Mouse (Mus musculus): Measurements from ENCODE around the gene Rtp1.

Gene Rtp1

DNA sequence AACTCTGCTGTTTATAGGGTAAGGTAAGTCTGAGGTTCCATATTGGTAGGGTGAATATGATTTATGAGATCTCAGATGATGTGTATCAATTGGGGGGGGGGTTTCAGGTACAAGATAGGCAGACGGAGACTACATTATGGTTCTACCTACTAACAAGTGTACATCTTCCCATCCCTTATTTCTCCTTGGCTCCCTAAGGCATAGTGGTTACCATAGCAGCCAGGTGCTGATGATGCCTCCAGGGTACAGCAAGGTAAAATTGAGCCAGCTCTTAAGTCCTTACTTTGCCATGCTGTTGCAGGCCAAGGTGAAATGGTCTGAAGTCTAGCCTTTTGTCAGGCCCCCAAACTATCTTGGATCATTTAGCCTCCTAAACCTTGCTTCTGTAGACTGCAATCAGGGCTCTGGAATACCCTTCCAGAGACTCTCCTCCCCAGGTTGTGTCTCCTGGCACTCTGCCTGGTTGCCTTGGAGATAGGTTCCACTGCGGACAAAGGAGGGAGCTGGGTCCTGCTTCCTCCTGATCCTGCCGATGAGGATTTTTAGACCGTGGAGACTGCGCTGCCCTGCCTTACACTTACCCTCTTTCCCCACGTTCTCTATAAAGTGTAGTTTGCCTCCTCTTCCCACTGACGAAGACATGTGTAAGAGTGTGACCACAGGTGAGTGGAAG is at the start of gene Rtp1:
TSS of gene Rtp1 (plus strand) at position 487 of the 673 bp plus-strand sequence.
- CTCF ChIA-PET: no interaction called here

DNA sequence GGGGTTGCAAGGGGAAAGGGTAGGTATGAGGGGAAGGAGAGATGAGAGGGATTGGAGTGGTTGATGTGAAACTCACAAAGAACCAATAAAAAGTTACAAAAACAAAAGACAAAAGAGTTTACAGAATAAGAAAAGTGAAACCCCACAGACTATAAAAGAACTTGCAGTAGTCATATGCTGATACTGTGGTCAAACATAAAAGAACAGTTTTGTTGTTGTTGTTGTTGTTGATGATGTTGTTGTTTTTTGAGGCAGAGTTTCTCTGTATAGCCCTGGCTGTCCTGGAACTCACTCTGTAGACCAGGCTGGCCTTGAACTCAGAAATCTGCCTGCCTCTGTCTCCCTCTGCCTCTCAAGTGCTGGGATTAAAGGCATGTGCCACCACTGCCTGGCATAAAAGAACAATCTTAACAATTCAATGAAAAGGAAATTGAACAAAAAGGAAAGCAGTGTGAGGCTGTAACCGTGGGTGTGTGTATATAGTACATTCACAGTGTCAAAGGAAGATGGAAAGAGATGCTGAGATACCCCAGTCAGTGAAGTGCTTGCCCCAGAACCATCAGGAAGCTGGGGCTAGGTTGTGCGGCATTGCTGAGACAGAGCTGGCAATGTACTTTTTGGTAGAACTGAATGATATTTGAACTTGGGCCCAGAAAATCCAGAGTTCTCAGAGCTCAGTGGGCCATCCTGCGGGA is 49.2 kb upstream of the Rtp1 start:
- CTCF ChIA-PET: interaction anchor here (0.5 kb wide), 1 partner anchor 85 kb away, joined by 5 read pairs; no protein-coding TSS in a partner anchor

DNA sequence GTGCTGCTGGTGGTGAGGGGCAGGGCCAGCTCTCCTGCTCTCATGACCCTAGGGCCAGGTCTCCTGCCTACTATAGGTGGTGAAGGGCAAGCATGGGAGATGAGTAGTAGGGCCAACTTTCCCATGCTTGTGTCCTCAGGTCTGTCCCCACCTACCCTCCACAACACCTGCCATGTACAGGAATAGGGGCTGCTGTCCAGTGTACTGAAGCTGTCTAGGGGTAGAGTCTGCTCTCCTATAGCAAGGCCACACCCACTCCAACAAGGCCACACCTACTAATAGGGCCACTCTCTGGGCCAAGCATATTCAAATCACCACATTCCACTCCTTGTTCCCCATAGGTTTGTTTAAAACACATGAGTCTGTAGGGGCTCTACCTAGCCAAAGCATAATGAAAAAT is 44.6 kb upstream of the Rtp1 start:
- CTCF ChIA-PET: no interaction called here

DNA sequence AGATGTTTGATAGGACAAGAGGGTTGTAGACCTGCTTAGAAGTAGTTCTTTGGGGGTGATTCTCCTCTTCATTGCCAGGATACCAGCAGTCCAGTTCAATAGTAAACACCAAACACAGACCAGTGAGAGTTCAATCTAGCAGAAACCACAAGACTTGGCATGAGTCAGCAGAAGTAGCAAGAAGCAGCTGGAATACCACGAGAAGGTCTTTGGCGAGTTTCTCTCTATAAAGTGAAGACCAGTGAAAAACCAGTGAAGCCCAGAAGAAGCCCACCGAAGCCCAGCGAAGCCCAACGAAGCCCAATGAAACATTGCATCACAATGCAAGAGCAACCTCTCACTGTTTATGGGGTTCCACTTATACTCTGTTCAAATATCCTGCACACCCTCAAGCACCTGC is 31.0 kb upstream of the Rtp1 start:
- CTCF ChIA-PET: interaction anchor here (0.5 kb wide), 1 partner anchor 46 kb away, joined by 6 read pairs; no protein-coding TSS in a partner anchor

DNA sequence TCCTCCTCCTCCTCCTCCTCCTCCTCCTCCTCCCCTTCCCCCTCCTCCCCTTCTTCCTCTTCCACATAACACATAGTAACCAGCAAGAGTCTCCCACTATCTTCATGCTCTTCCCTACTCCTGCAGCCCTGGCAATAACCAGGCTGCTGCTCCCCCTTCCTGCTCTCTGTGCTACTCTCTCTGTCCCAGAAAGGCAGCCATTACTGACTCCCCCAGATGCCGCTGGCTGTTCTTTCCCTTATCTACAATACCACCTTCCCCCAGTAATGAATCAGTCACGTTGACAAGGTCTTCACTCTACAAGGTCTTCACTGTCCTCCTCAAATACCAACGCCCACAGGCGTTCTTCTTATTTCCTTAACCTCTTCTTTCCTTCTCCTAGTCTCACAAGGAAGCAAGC is 27.5 kb upstream of the Rtp1 start:
- CTCF ChIA-PET: interaction anchor here (0.6 kb wide), 1 partner anchor 122 kb away, joined by 5 read pairs; no protein-coding TSS in a partner anchor

DNA sequence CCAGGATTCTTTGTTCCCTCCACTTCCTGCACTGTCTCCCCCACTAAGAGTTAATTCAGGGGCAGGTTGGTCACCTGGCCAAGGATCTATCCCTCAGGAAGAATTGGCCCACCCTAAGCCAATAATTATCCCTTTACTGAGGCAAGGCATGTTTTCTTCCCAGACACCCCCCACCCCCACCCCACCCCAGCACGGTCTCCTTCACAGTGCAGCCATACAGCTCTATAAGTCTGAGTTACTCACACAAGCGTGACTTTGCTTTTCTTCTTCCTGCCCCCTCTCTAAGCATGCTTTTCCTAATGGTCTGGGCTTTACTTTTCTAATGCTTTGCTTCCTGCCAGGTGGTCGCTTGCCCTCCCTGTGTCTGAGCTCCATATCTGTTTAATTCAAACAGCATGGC is 27.0 kb upstream of the Rtp1 start:
- CTCF ChIA-PET: no interaction called here

DNA sequence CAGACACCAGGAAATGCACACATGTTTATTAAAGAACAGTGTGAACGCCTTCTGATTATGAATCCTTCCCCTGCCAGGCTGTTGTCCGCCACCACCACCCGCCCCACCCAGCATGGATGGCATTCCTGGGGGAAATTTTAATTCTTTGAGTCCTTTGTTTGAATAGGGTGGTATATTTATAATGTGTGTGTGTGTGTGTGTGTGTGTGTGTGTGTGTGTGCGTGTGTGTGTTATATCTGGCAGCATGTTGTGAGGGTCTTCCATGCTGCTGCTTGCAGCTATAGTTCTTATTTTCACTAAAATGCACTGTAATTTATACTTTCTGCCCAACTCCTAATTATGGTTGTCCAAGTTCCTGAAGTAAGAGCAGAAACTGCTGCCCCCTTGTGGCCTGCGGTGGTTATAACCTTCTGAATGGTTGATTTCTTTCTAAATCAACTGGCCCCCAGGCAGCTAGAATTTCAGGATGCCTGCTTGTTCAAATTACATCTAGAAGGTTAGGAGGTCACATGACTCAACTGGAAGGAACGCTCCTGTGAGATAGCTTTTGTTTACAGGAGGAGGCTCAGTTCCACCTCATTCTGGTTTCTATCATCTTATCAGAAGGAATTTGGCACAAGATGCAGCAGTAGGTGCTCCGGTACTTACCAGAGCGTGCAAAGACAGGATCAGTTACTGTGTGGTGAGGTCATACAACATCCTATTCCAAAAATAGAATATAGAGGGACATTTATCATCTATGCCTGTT is 25.8 kb upstream of the Rtp1 start:
- CTCF ChIA-PET: interaction anchor here (0.5 to 0.8 kb wide), 3 partner anchors 14 to 162 kb away, joined by 3 to 8 read pairs (median 3); partner anchors contain the start of gene Masp1

DNA sequence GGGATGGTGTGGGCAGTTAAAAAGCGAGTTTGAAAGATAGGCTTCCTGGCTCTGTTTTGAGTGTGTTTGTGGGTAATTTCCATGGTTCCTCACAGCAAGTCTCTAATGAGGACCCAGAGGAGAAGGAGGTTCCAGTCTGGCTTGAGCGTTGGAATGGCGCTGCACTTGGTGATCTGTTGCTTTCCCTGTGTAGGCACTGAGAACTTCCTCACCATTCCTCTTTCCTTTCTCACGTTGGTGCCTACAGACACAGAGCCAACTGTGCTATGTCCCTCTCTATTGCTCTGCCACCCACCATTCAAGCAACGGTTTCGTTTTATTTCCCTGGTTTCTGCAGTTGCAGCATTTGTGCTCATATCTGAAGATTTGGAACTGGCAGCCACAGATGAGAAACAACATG is 16.0 kb upstream of the Rtp1 start:
- CTCF ChIA-PET: no interaction called here

DNA sequence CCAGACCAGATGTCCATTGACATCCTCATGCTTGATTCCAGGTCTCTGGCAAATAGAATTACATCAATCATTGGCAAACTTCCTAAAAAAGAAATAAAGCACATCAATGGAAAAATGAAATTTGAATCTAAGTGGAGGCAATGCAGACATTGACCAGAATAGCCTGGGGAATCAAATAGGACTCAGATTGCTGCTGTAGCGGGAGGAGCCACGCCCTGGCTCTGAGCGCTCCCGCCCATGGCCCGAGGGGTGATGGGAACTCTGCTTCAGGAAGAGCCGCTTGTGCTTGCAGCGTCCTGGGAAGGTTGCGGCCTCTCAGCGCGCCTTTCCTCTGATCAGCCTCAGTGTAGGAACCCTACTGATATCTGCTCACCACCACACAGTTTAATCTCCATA is 12.7 kb upstream of the Rtp1 start:
- CTCF ChIA-PET: interaction anchor here (0.9 kb wide), 1 partner anchor 13 kb away, joined by 3 read pairs; no protein-coding TSS in a partner anchor

DNA sequence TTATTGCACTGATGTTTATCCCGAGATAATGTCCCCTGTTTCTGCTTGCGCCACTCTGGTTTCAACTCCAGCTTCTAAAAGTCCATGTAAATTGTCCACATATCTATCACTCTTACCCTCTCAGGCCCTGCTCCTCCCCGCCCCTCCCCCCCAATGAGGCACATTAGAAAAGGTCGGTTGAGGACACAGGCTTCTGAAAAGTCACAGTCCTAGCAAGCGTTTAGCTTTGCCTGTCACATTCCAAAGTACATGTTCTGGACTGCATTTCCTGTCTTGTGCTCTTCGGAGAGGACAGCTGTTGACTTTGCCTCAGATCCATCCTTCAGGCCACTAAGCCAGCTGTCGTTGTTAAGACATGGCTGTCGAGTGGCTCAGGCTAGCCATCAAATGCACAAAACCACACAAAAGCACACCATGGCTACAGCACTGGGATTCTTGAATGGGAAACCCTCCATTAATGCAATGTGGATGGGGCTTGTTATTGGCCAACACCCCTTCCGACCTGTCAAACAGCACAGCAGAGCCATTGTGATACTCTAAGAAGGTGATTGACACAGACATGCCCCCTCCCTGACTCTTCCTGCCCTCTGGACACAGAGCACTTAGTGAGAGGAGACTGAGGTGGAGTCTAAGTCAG is 12.2 kb upstream of the Rtp1 start:
- CTCF ChIA-PET: interaction anchor here (0.9 kb wide), 1 partner anchor 14 kb away, joined by 3 read pairs; no protein-coding TSS in a partner anchor

DNA sequence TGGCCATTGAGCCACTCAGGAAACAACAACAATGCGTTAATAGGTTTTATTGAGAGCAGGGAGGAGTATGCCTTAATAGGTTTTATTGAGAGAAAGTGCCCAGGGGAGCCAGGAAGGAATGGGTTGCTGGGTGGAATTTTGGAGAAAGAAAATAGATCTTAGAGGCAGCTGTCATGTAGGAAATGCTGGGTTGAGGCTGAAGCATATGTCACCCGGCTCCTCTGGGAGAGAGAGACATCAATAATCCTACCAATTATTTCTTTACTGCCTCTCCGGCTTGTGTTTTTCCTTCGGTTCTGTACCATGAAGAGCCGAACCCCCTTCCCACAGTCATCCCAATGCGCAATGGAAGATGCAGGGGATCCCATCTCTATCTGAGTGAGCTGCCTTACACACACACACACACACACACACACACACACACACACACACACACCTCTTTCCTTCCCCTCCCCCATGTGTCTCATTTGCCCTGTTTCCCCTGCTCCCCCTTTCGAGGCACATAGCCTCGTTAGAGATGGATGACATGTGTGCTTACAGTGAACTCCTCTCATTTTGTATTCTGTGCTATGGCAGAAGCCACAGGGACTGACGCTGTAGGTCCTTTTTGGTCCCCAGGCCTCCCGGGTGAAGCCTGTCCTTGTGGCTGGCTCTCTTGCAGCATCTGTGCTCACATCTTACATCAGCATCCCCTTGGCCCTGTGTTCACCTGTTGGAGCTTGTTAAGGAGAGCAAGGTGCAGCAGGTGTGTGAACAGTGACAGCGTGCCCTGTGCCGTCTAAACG is 11.3 kb upstream of the Rtp1 start:
- CTCF ChIA-PET: interaction anchor here (0.7 to 0.9 kb wide), 2 partner anchors 15 to 503 kb away, joined by 3 read pairs; no protein-coding TSS in a partner anchor

DNA sequence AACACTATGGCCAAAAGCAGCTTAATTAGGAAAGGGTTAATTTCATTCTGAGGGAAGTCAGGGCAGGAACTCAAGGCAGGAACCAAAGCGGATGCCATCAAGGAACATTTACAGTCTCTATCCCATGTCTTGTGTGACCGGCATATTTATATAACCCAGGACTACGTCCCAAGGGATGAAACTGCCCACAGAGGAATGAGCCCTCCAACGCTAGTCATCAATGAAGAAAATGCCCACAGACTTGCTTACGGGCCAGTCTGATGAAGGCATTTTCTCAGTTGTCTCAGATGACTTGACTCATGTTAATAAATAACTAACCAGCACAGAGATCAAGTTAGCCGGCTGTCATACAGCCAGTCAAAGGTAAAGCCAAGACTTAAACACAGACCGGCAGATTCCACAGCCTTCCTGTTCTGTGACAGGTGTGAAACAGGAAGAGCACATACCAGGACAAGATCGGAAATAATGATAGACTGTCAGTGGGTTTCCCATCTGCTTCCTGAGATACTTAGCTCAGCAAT is 9.3 kb upstream of the Rtp1 start:
- CTCF ChIA-PET: no interaction called here

DNA sequence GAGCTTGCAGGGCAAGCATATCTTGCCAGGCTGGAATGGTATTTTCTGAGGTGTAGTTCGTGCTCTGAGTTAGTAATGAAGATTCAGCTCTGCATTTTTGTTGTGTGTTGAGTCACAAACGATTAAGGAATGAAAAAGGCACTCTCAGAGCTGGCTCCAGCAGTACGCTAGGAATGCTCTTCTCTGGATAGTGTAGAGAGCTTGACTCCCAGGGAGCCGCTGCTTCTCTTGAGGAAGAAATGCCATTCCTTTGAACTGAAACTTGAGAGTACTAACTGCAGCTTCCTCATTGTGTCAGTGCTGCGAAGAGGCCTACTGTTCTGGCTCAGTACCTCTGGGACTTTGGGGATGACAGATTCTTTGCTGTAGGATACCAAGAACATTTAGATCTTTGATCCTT is 5.1 kb upstream of the Rtp1 start:
- CTCF ChIA-PET: no interaction called here

DNA sequence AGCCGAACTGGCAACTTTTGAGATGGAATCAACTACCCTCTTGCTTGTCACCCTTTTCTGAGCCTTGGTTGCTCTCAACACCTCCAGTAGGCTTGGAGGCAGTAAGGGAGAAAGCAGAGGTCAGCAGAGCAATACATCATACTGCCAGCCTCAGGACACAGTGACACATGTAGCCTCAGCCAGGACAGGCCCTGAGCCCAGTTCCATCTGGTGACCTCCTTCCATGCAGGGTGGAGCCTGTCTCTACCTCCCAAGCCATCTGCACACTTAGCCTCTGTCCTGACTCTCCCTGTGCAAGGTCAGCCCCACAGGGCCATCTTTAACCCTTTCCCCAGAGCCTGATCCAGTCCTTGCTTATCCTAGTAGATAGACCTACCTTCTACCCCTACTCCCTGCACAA is 1.2 kb upstream of the Rtp1 start:
- CTCF ChIA-PET: no interaction called here

DNA sequence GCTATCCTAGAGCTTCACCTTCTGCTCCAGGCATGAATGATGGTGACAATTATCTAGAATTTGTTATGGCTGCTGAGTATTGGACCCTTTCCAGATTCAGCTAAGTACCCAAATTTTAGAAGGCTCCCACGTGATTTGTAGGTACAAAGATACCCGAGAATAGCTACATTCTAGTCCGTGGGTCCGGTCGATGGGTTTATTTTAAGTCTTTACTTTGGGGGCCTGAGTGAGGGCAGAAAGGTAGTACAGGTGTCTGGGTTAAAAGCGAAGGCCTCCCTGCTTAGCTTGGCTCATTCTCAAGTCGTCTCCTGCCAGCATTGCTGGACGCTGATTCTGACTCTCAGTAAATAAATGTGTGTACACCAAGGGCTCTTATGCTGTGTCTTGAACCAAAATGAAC is 1.1 kb downstream of the Rtp1 start:
- CTCF ChIA-PET: no interaction called here

DNA sequence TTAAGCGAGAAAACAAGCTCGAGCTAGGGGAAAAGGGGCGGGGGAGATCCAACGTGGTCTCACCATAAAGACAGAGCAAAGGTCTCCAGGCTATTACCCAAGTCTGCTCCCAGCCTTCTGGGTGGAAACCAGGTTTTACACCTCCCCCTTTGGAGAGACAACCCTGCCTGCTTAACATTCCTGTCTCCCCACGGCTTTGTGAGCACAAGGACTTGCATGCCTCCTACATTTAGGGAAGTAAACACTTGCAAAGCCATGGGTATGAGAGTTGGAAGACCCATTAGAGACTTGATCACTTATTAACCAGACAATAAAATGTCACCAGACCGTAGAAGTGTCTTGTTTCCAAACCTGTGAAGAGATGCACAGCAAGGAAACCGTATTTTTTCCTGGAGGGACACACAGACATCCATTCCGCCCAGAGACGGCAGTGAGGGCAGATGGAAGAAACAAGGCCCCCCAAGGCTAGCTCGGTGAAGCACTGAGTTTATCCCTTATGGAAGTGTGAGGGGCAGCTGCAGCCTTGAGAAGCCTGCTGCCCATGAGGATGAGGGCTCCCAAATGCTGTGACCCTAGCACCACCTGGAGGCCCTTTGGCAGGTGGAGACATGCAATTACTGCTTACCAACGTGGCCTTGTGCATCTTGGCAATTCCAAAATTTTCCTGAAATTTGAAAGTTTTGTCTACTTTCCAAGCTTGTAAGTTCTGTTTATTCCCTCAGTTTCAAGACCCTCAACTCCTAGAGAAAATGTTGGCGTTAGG is 8.7 kb downstream of the Rtp1 start:
- CTCF ChIA-PET: no interaction called here

DNA sequence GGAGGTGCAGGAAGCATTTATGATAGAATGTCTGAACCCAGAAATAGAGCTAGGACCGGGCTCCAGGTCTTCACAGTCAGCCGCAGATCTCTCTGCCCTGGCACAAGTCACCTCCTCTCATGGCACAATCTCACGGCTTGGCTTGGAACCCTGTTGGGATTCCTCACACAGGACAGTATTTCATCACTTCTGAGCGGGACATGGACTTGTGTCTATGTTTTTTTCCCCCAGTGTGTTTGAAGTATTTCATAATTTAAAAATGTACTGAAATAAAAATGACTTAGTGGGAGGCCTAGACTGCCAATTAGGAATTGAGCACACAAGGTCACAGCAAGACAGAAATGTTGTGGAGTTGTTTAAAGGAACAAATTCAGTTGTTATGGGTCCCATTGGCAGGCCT is 15.3 kb downstream of the Rtp1 start:
- CTCF ChIA-PET: no interaction called here

DNA sequence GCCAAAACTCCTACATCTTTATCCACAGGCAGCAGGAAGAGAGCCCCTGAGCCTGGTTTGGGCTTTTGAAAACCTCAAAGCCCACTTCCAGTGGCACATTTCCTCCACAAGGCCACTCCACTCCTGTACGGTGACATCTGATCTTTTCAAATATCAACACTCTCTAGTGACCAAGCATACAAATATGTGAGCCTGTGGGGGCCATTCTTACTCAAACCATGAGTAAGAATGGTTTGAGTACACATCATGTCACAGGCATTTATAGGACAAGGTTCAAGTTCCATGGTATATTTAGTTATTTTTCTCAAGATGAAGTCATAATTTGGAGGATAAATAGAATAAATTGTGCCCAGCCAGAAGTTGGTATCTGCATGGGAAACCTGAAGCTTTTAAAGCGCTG is 21.0 kb downstream of the Rtp1 start:
- CTCF ChIA-PET: interaction anchor here (0.7 kb wide), 1 partner anchor 640 kb away, joined by 3 read pairs; no protein-coding TSS in a partner anchor

DNA sequence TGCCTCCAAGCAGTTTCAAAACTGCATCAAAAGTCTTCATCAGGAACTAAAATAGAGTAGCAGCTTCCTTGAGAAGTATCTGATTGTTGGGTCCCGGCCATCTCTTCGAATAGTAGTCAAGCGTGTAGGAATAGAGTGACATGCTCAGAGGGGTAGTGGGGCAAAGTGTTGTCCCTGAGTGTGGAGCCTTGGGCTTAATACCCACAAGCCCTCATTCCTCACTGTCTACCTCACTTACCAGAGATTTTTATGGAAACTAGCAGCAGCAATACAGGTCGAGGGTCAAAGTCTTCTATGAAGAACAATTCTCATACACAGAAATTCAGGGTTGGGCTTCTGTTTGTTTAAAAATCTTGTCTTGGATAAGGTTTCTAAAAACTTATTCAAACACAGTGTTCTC is 21.9 kb downstream of the Rtp1 start:
- CTCF ChIA-PET: no interaction called here

DNA sequence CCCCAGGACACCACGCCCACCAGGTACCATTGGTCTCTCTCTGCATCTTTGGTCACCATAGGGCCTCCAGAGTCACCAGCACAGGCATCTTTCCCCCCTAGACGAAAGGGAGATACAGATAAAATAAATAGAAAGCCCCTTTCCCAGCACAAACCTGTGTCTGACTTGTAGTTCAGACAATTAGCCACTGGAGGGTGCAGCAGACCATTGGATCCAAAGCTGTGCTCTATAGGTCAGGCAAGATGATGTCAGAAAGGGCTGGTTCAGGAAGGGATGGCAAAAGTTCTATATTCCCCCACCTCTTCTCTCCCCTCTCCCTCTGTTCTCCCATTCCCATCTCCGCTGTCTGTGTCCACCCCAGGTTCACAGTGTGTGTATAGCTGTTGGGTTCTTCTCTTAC is 23.5 kb downstream of the Rtp1 start:
- CTCF ChIA-PET: interaction anchor here (1.0 kb wide), 1 partner anchor 447 kb away, joined by 3 read pairs; no protein-coding TSS in a partner anchor

Data from spleen, embryonic (tissue).